Mouse (Mus musculus): Measurements from ENCODE around the gene Baz2a. TPM values are rescaled to one million over a fixed set of nuclear protein-coding genes. Genes with fewer than 3 reads are reported as not detected.
A peak's percentile ranks its signal among the peaks of the same experiment; 100 is the strongest.

Baz2a gene
- total RNA-seq, 4 experiments from 2014 or later = 21.3 to 22.8 (median 22.1) TPM

DNA sequence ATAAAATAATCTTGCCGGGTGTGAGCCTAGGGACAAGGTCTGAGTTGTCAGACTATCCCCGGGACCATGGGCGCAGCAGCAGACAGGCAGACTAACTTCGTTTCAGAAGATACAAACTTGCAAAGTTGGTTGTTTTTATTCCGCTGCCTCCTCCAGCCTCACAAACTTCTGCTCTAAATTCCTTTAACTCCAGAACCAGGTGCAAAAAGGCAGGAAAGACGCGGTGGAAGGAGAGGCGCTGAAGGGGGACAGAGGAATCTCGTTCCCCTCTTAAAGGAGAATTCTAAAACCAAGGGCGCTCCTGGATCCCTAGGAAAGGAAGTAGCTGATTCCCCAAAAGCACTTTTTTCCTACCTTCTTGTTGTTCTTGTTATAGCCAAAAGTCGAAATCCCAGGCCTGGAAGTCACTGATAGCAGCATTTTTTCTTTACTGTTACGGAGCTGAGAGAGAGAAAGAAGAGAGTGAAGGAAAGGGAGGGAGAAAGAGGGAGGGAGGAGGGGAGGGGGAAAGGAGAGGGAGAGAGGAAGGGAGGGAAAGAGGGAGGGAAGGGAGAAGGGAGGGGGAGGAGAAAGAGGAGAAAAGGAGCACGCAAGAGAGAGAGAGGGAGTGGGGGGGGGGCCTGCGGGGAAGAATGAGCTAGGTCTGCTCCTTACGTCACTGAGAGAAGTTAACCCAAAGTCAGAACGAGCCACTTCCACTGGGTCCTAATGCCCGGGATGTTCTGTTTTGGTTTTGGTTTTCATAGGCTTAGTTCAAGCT, 84.8 kb downstream of the Baz2a start:
- peak; percentile 88 for DNase-seq (ENCODE audit: low spot score)

DNA sequence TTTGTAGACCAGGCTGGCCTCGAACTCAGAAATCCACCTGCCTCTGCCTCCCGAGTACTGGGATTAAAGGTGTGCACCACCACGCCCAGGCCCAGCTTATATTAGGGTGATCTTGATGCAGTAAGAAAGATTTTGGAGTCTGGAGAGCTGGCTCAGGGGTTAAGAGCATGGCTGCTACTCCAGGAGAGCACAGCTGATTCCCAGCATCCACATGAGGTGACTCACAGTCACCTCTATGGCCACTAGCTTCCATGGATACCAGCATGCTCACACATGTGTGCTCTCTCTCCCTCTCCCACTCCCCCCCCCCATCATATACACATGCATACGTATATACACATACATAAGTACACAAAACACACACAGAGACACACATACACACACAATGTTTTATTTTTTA, 85.9 kb downstream of the Baz2a start:
- DNase-seq (ENCODE audit: low spot score) = no peak

Small RNA genes lying within 50 kb of the gene (microRNA-seq; reads per million reads assigned to microRNA genes)
- gene Mir677 = 5.3 reads per million, percentile 12 among the genes with 10 or more reads in this experiment

Other genes with a start within 250 kb of the Baz2a start
- not detected for gene Rdh19, start 241.6 kb upstream of the Baz2a start, total RNA-seq (2022)
- gene Rdh16f2, start 225.1 kb upstream of the Baz2a start, total RNA-seq (2022) = not detected
- gene Rdh7, start 202.8 kb upstream of the Baz2a start, total RNA-seq (2022) = under 1 TPM in 1 of 4 experiments, not detected in 3; 0.19 TPM
- not detected for gene Sdr9c7, start 193.1 kb upstream of the Baz2a start, total RNA-seq (2022)
- not detected for gene Hsd17b6, start 84.0 kb upstream of the Baz2a start, total RNA-seq (2022)
- gene Prim1, start 76.4 kb upstream of the Baz2a start, total RNA-seq (2022) = 1 to 10 TPM; 1.5 to 2.2 (median 1.7) TPM
- 100 to 1,000 TPM; 503 to 580 (median 537) TPM for gene Naca, start 56.0 kb upstream of the Baz2a start, total RNA-seq (2022)
- gene Ptges3, start 32.6 kb upstream of the Baz2a start, total RNA-seq (2022) = 100 to 1,000 TPM in 1 of 4 experiments, 10 to 100 TPM in 3; 77.8 to 104 (median 91.6) TPM
- gene Atp5b, start 8.3 kb upstream of the Baz2a start, total RNA-seq (2022) = 1,000 to 10,000 TPM; 7,887 to 9,725 (median 8,934) TPM
- 100 to 1,000 TPM in 3 of 4 experiments, 10 to 100 TPM in 1; 90.8 to 107 (median 104) TPM for gene Rbms2, start 88.7 kb downstream of the Baz2a start, total RNA-seq (2022)
- under 1 TPM; 0.38 to 0.60 (median 0.47) TPM for gene Gls2, start 102.9 kb downstream of the Baz2a start, total RNA-seq (2022)
- 10 to 100 TPM; 35.8 to 38.4 (median 37.6) TPM for gene Spryd4, start 120.2 kb downstream of the Baz2a start, total RNA-seq (2022)
- not detected for gene Mip, start 134.3 kb downstream of the Baz2a start, total RNA-seq (2022)
- gene Timeless, start 140.5 kb downstream of the Baz2a start, total RNA-seq (2022) = 1 to 10 TPM; 6.0 to 8.5 (median 7.7) TPM
- not detected for gene Apon, start 162.5 kb downstream of the Baz2a start, total RNA-seq (2022)
- not detected for gene Apof, start 177.1 kb downstream of the Baz2a start, total RNA-seq (2022)
- 1 to 10 TPM; 7.1 to 9.5 (median 8.6) TPM for gene Stat2, start 179.0 kb downstream of the Baz2a start, total RNA-seq (2022)
- gene Il23a, start 207.2 kb downstream of the Baz2a start, total RNA-seq (2022) = under 1 TPM in 1 of 4 experiments, not detected in 3; 0.38 TPM
- 1 to 10 TPM; 6.1 to 7.1 (median 6.5) TPM for gene Pan2, start 211.8 kb downstream of the Baz2a start, total RNA-seq (2022)
- gene Cnpy2, start 230.9 kb downstream of the Baz2a start, total RNA-seq (2022) = 10 to 100 TPM; 54.6 to 73.4 (median 61.2) TPM
- gene Cs, start 246.2 kb downstream of the Baz2a start, total RNA-seq (2022) = 1,000 to 10,000 TPM in 3 of 4 experiments, 100 to 1,000 TPM in 1; 991 to 1,066 (median 1,045) TPM